Mouse (Mus musculus) spleen, adult 2 months (tissue): ENCODE data around the gene Ncdn. TPM values are rescaled to one million over a fixed set of nuclear protein-coding genes. Genes with fewer than 3 reads are reported as not detected.

Source experiments
- DNase-seq, 2 experiments: peaks; one replicate each; pipeline versions ENCODE4 v3.0.0 to v3.0.0-alpha.2; 2012 to 2021; ENCODE audit warnings: low spot score in 2 of 2, low read depth in 1 of 2
- H3K27ac ChIP-seq: fragments of 200-500 bp; 2 replicates; pipeline ENCODE4 v1.5.1; 2012; ENCODE audit warnings: low read length, inconsistent platforms; ENCODE audit not compliant: insufficient read depth
- H3K27me3 ChIP-seq: fragments of 200-500 bp; 2 replicates; pipeline ENCODE4 v1.6.1; 2012; ENCODE audit warnings: mild to moderate bottlenecking, moderate library complexity, low read length, inconsistent platforms; ENCODE audit not compliant: control insufficient read depth, insufficient read depth
- H3K36me3 ChIP-seq: fragments of 200-500 bp; 2 replicates; pipeline ENCODE4 v1.6.1; 2012; ENCODE audit warnings: mild to moderate bottlenecking, low read length, inconsistent platforms; ENCODE audit not compliant: control insufficient read depth, insufficient read depth
- H3K4me1 ChIP-seq: fragments of 200-500 bp; 2 replicates; pipeline ENCODE4 v1.6.1; 2011; ENCODE audit warnings: inconsistent platforms; ENCODE audit not compliant: control insufficient read depth, insufficient read depth, insufficient read length
- H3K4me3 ChIP-seq: fragments of 200-500 bp; 2 replicates; pipeline ENCODE4 v1.5.1; 2011; ENCODE audit warnings: mild to moderate bottlenecking, inconsistent platforms; ENCODE audit not compliant: insufficient read depth, insufficient read length; ENCODE audit errors: extremely low read depth
- CTCF ChIP-seq: fragments of 200-500 bp; IDR thresholded peaks from 2 replicates; pipeline ENCODE4 v1.5.1; 2011; ENCODE audit warnings: mild to moderate bottlenecking, inconsistent platforms; ENCODE audit not compliant: insufficient read depth, insufficient read length, insufficient replicate concordance; ENCODE audit errors: extremely low read depth
- POLR2A ChIP-seq: fragments of 200-500 bp; IDR thresholded peaks from 2 replicates; pipeline ENCODE4 v1.6.1; 2011; ENCODE audit warnings: low read depth, low read length, inconsistent platforms
- WGBS: fragments of 180-500 bp; shearing (Covaris S2); methylation state at CpG from one replicate; pipeline ENCODE4 v1.1.7; 2018; 5-methylcytosine and 5-hydroxymethylcytosine counted together
- polyA plus RNA-seq: library from polyadenylated mRNA; depleted of rRNA; stranded (reverse); fragments of >200 nt; gene quantifications from 2 replicates; pipeline ENCODE4 v1.2.3, GENCODE M21; 2012

Gene Ncdn
- polyA plus RNA-seq, 1 experiment = 31.9 TPM

DNA sequence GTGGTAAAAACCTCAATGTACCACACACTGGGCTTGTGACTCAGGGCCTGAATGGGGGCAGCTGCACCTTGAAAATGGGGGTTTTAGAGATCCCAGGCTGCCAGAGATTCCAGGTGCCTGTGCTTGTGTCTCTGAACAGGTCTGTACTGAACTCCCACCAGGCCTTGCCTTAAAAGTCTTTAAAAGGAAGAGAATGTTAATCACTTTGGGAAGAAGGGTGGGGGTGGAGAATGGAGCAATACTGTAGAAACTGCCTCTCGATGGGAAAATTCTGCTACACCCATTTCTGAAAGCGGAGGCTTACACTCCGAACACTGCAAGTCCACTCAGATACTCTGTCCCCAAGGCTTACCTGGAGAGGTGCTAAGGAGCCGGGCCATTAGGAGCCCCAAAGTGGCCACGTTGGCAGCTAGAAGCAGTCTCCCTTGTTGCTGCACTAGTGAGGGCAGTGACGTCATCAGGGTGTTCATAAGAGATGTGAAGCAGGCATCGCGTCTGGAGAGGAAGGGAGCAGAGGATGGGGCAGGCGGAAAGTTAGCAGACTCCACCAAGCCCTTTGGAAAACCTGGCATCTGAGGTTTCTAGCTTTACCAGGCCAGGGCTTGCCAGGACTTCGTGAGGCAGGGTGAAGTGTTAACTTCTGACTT lies 6.9 kb downstream of the Ncdn start:
- Histone ChIP-seq H3K27ac (no peak overlapping the region), H3K4me3 (no peak overlapping the region), H3K36me3 (peaks cover 32% of the 10 kb centered on the region), H3K27me3 (no peaks in the 10 kb centered on the region), H3K4me1 (no peaks in the 10 kb centered on the region)
- WGBS = 95% methylated on average over 10 of the region's 10 CpGs
- no peak for TF ChIP-seq POLR2A
- DNase-seq = no peak

- peak in 1 of 2 experiments; percentile 50 for DNase-seq
- H3K27me3 ChIP-seq = no peaks in the 10 kb centered on the region
- H3K4me3 ChIP-seq = no peak overlapping the region
- TF ChIP-seq CTCF (peak; percentile 45; the same call in 1 of the 2 replicates), POLR2A (no peak)
- H3K27ac ChIP-seq = no peak overlapping the region
- H3K36me3 ChIP-seq = peaks cover 32% of the 10 kb centered on the region
- no peaks in the 10 kb centered on the region for H3K4me1 ChIP-seq
- 49% methylated on average over 13 of the region's 13 CpGs for WGBS
Observed at GRCm38 (mm10) chr4:126745506-126746193, 7.6 kb downstream of the Ncdn start.

DNA sequence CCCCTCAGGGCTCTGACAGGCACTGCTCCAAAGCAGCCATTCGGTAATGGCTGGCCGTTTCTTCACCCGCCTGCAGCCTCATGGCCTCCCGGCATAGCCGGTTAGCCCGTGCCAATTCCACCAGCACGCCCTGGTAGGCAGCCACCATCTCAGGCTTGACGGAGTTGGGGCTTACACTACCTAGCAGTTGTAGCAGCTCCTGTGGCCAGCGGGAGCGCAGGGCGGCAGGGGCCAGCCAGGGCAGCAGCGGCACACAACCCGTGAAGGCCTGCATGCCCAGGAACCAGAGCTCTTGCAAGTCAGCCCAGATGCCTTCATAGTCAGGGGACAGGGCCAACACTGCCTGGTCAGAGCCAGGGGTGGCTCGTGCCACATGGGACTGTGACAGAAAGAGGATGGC lies 8.4 kb downstream of the Ncdn start:
- Histone ChIP-seq H3K27me3 (no peaks in the 10 kb centered on the region), H3K36me3 (peaks cover 27% of the 10 kb centered on the region), H3K27ac (no peak overlapping the region), H3K4me3 (no peak overlapping the region), H3K4me1 (no peaks in the 10 kb centered on the region)
- TF ChIP-seq POLR2A = no peak
- no peak for TF ChIP-seq CTCF
- WGBS = 92% methylated on average over 14 of the region's 14 CpGs
- no peak for DNase-seq

DNA sequence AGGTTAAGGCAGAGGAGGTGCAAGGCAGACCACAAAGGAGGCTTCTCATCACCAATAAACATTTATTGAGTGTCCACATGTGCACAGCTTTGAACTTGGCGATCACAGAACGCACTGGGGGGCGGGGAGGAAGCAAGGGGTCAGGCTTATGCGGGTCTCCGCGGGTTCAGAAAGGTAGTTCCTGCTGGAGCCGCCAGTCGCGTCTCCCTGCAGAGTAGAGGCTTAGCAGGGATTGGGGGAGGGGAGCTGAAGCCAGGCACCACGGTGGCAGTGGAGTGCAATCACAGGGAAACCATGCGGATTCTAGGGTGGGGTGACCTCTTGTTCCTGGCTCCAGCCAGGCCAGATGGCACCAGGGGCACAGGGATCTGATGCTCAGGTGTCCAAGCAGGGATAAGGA lies 9.5 kb downstream of the Ncdn start:
- H3K4me1 ChIP-seq = no peaks in the 10 kb centered on the region
- no peak overlapping the region for H3K27ac ChIP-seq
- H3K36me3 ChIP-seq = peaks cover 24% of the 10 kb centered on the region
- no peaks in the 10 kb centered on the region for H3K27me3 ChIP-seq
- 72% methylated on average over 11 of the region's 11 CpGs for WGBS
- no peak for DNase-seq
- TF ChIP-seq POLR2A (no peak), CTCF (no peak)
- no peak overlapping the region for H3K4me3 ChIP-seq

GRCm38 (mm10) chr4:126742976-126743375 lies 10.3 kb downstream of the Ncdn start:
- WGBS = 67% methylated on average over 2 of the region's 2 CpGs
- no peak for DNase-seq

GRCm38 (mm10) chr4:126741448-126741847 lies 11.8 kb downstream of the Ncdn start:
- H3K4me3 ChIP-seq = no peak overlapping the region
- DNase-seq = peak; percentile 48 to 74
- 5% methylated on average over 12 of the region's 12 CpGs for WGBS

More at GRCm38 (mm10) chr4:126742976-126743375, 10.3 kb downstream of the Ncdn start:
- Histone ChIP-seq H3K27ac (no peak overlapping the region), H3K36me3 (peaks cover 20% of the 10 kb centered on the region), H3K4me3 (no peak overlapping the region), H3K27me3 (no peaks in the 10 kb centered on the region), H3K4me1 (no peaks in the 10 kb centered on the region)
- no peak for TF ChIP-seq POLR2A
- TF ChIP-seq CTCF = no peak

More at GRCm38 (mm10) chr4:126741448-126741847, 11.8 kb downstream of the Ncdn start:
- TF ChIP-seq POLR2A = no peak
- peak; percentile 68; the same call in 1 of the 2 replicates for TF ChIP-seq CTCF
- Histone ChIP-seq H3K4me1 (no peaks in the 10 kb centered on the region), H3K27me3 (peaks cover 1% of the 10 kb centered on the region; the same call in 1 of the 2 replicates), H3K36me3 (peaks cover 16% of the 10 kb centered on the region), H3K27ac (no peak overlapping the region)
